In genomic region chr11:31808216-31808838, GRCm38 (mm10) we compare ENCODE assay signal across 11 mouse cellular contexts.
DNase-seq lines count a peak whose midpoint lies in the region; ATAC-seq and TF ChIP-seq lines count a peak whose summit lies in the region.
"Had no signal": no experiment of that assay in that cellular context is flagged by ENCODE, and none has a peak within 500 bp of the region (broad histone marks: within the 10 kb centered on the region; RNA-seq: fewer than 3 reads in every experiment).

No protein-coding gene starts in this region.

- ATAC-seq in midbrain, postnatal 0 days (ENCODE audit: low FRiP score) = no peak
- no peak for ATAC-seq in midbrain, embryonic 16.5 days
- no peak for ATAC-seq in liver, embryonic 14.5 days (ENCODE audit: insufficient read depth)
- ATAC-seq in stomach, postnatal 0 days (ENCODE audit: low FRiP score, low TSS enrichment) = peak; percentile 62

- TF ChIP-seq POLR2A in kidney, adult 2 months (IDR thresholded peaks at IDR 0.05; ENCODE audit: low read depth, low read length) = no peak

- H3K4me2 ChIP-seq in midbrain, postnatal 0 days (ENCODE audit: low read depth, low read length, poor library complexity, severe bottlenecking) = no peak overlapping the region
- H3K4me2 ChIP-seq in midbrain, embryonic 16.5 days (ENCODE audit: low read length) = no peak overlapping the region
- no peak overlapping the region for H3K4me2 ChIP-seq in liver, embryonic 14.5 days (ENCODE audit: low read depth)
- no peak overlapping the region for H3K4me2 ChIP-seq in stomach, postnatal 0 days (replicated peaks; ENCODE audit: low read depth)
- H3K4me2 ChIP-seq: forebrain, embryonic 12.5 days; lung, embryonic 14.5 days had no signal

- TF ChIP-seq EP300 in liver, embryonic 14.5 days (IDR thresholded peaks at IDR 0.05; ENCODE audit: low read depth) = no peak
- no peak for TF ChIP-seq EP300 in stomach, postnatal 0 days (optimal IDR thresholded peaks at IDR 0.05)

- no peaks in the 10 kb centered on the region for H3K27me3 ChIP-seq in kidney, adult 2 months (replicated peaks; ENCODE audit: control insufficient read depth, insufficient read depth, low read length)
- no peaks in the 10 kb centered on the region for H3K27me3 ChIP-seq in midbrain, postnatal 0 days (ENCODE audit: insufficient read depth, low read length)
- H3K27me3 ChIP-seq in midbrain, embryonic 16.5 days (ENCODE audit: control insufficient read depth, insufficient read depth, low read depth, low read length) = no peaks in the 10 kb centered on the region
- H3K27me3 ChIP-seq in liver, embryonic 14.5 days (ENCODE audit: control insufficient read depth, insufficient read depth, low read length) = no peaks in the 10 kb centered on the region
- no peaks in the 10 kb centered on the region for H3K27me3 ChIP-seq in stomach, postnatal 0 days (ENCODE audit: control insufficient read depth, insufficient read depth, low read length)
- H3K27me3 ChIP-seq: forebrain, embryonic 12.5 days had no signal

- WGBS in kidney, adult 2 months = 47% methylated on average over 5 of the region's 5 CpGs
- WGBS in midbrain, postnatal 0 days = 87% methylated on average over 5 of the region's 5 CpGs
- 91% methylated on average over 5 of the region's 5 CpGs for WGBS in midbrain, embryonic 16.5 days
- 68% methylated on average over 5 of the region's 5 CpGs for WGBS in liver, embryonic 14.5 days (ENCODE audit: insufficient replicate concordance)
- 43% methylated on average over 5 of the region's 5 CpGs for WGBS in stomach, postnatal 0 days

- H3K36me3 ChIP-seq in kidney, adult 2 months (ENCODE audit: control insufficient read depth, insufficient read depth, low read length) = no peaks in the 10 kb centered on the region
- H3K36me3 ChIP-seq in midbrain, postnatal 0 days (ENCODE audit: insufficient read depth, low read length) = no peaks in the 10 kb centered on the region
- H3K36me3 ChIP-seq in midbrain, embryonic 16.5 days (ENCODE audit: control insufficient read depth, insufficient read depth, low read length) = no peaks in the 10 kb centered on the region
- H3K36me3 ChIP-seq in liver, embryonic 14.5 days (replicated peaks; ENCODE audit: control insufficient read depth, insufficient read depth, low read depth) = no peaks in the 10 kb centered on the region
- H3K36me3 ChIP-seq in stomach, postnatal 0 days (ENCODE audit: control insufficient read depth, insufficient read depth, low read length) = no peaks in the 10 kb centered on the region
- H3K36me3 ChIP-seq: embryonic facial prominence, embryonic 10.5 days; forebrain, embryonic 12.5 days had no signal

- DNase-seq in kidney, adult 2 months = peak; percentile 51
- no peak for DNase-seq in kidney, adult 18-20 months
- peak; percentile 33 for DNase-seq in midbrain, postnatal 0 days (ENCODE audit: low spot score)
- DNase-seq in liver, embryonic 14.5 days (ENCODE audit: low read depth in 3 of 3, low spot score in 3 of 3) = no peak
- DNase-seq in stomach, postnatal 0 days (ENCODE audit: low spot score) = peak; percentile 73
- DNase-seq in adrenal gland, adult (ENCODE audit: inconsistent age in 2 of 2, low spot score in 1 of 2) = no peak
- no peak for DNase-seq in yolk sac, embryonic 10.5 days (ENCODE audit: low spot score)
- DNase-seq: lung, embryonic 14.5 days had no signal

- TF ChIP-seq CTCF in kidney, adult 2 months (conservative IDR thresholded peaks at IDR 0.05; ENCODE audit: insufficient read depth, insufficient read length, low read depth, low read length) = no peak
- TF ChIP-seq CTCF in midbrain, postnatal 0 days (IDR thresholded peaks at IDR 0.05) = no peak
- TF ChIP-seq CTCF in liver, embryonic 14.5 days (IDR thresholded peaks at IDR 0.05; ENCODE audit: low read depth) = no peak
- no peak for TF ChIP-seq CTCF in stomach, postnatal 0 days (IDR thresholded peaks at IDR 0.05; ENCODE audit: low read depth)

- H3K9me3 ChIP-seq in midbrain, postnatal 0 days (ENCODE audit: low read length) = no peaks in the 10 kb centered on the region
- no peaks in the 10 kb centered on the region for H3K9me3 ChIP-seq in midbrain, embryonic 16.5 days (replicated peaks; ENCODE audit: control insufficient read depth, low read length, poor library complexity, severe bottlenecking)
- H3K9me3 ChIP-seq in liver, embryonic 14.5 days (ENCODE audit: control insufficient read depth, low read length) = peaks cover 3% of the 10 kb centered on the region; the same call in 1 of the 2 replicates
- no peaks in the 10 kb centered on the region for H3K9me3 ChIP-seq in stomach, postnatal 0 days (ENCODE audit: control insufficient read depth, low read length)
- H3K9me3 ChIP-seq: embryonic facial prominence, embryonic 10.5 days; forebrain, embryonic 12.5 days had no signal

- H3K4me3 ChIP-seq in kidney, adult 2 months (ENCODE audit: insufficient read depth, low read depth, low read length) = no peak overlapping the region
- no peak overlapping the region for H3K4me3 ChIP-seq in midbrain, postnatal 0 days (ENCODE audit: low read depth, low read length)
- H3K4me3 ChIP-seq in midbrain, embryonic 16.5 days (ENCODE audit: low read depth, low read length) = no peak overlapping the region
- no peak overlapping the region for H3K4me3 ChIP-seq in liver, embryonic 14.5 days (ENCODE audit: insufficient read depth in 1 of 2, low read depth in 2 of 2, low read length in 2 of 2)
- no peak overlapping the region for H3K4me3 ChIP-seq in stomach, postnatal 0 days (ENCODE audit: low read depth, low read length)
- H3K4me3 ChIP-seq: embryonic facial prominence, embryonic 10.5 days; forebrain, embryonic 12.5 days had no signal

- H3K27ac ChIP-seq in kidney, adult 2 months (ENCODE audit: insufficient read depth, low read depth, low read length) = peak overlapping the region; percentile 89
- H3K27ac ChIP-seq in midbrain, postnatal 0 days (ENCODE audit: low read depth, low read length) = no peak overlapping the region
- no peak overlapping the region for H3K27ac ChIP-seq in midbrain, embryonic 16.5 days (ENCODE audit: low read length)
- peak overlapping the region; percentile 58 for H3K27ac ChIP-seq in liver, embryonic 14.5 days
- H3K27ac ChIP-seq in stomach, postnatal 0 days (replicated peaks) = peak overlapping the region; percentile 66
- H3K27ac ChIP-seq: forebrain, embryonic 12.5 days had no signal

- H3K9ac ChIP-seq in midbrain, postnatal 0 days (replicated peaks; ENCODE audit: low read length, poor library complexity, severe bottlenecking) = no peak overlapping the region
- H3K9ac ChIP-seq in midbrain, embryonic 16.5 days (ENCODE audit: low read depth, low read length) = no peak overlapping the region
- no peak overlapping the region; the same call in 1 of the 2 replicates for H3K9ac ChIP-seq in liver, embryonic 14.5 days (replicated peaks)
- no peak overlapping the region for H3K9ac ChIP-seq in stomach, postnatal 0 days (ENCODE audit: low read length)
- H3K9ac ChIP-seq: forebrain, embryonic 12.5 days; lung, embryonic 14.5 days had no signal

- H3K4me1 ChIP-seq in kidney, adult 2 months (ENCODE audit: control insufficient read depth, insufficient read depth, low read length) = peaks cover 31% of the 10 kb centered on the region
- 0 out of 2 replicates have a peak, but pooled peaks cover 4% of the 10 kb centered on the region for H3K4me1 ChIP-seq in midbrain, postnatal 0 days (ENCODE audit: insufficient read depth, low read length)
- H3K4me1 ChIP-seq in midbrain, embryonic 16.5 days (ENCODE audit: control insufficient read depth, insufficient read depth, low read length) = no peaks in the 10 kb centered on the region
- peaks cover 63 to 66% of the 10 kb centered on the region in 2 experiments for H3K4me1 ChIP-seq in liver, embryonic 14.5 days (replicated peaks; ENCODE audit: control insufficient read depth in 2 of 2, insufficient read depth in 2 of 2, low read length in 1 of 2)
- peaks cover 2% of the 10 kb centered on the region; the same call in 1 of the 2 replicates for H3K4me1 ChIP-seq in stomach, postnatal 0 days (replicated peaks; ENCODE audit: control insufficient read depth, insufficient read depth)

Comparison
In these comparisons a context has a peak if more than half of its experiments do, and no peak if none do; other contexts are left out.
1. DNase-seq: peak in kidney, adult 2 months (single experiment), midbrain, postnatal 0 days (single experiment) and stomach, postnatal 0 days (single experiment); none in kidney, adult 18-20 months (single experiment), liver, embryonic 14.5 days (0 of 3), adrenal gland, adult (0 of 2) and yolk sac, embryonic 10.5 days (single experiment).
2. H3K27ac ChIP-seq: peak in kidney, adult 2 months (single experiment), liver, embryonic 14.5 days (single experiment) and stomach, postnatal 0 days (single experiment); none in midbrain, postnatal 0 days (single experiment) and midbrain, embryonic 16.5 days (single experiment).